Mouse (Mus musculus) naive thymus-derived CD4-positive, alpha-beta T cell, adult 5 months (primary cell): ENCODE data around the gene Xxylt1. TPM values are rescaled to one million over a fixed set of nuclear protein-coding genes. Genes with fewer than 3 reads are reported as not detected.

ENCODE experiments used
- polyA plus RNA-seq: library from polyadenylated mRNA; unstranded; fragments of 100-300 nt; shearing (Covaris generic); gene quantifications from one replicate; pipeline ENCODE4 v1.2.1, GENCODE M21; 2017

Xxylt1 gene
- 28.3 TPM for polyA plus RNA-seq

GRCm38 (mm10) chr16:31081125-31081664, at the start of gene Xxylt1:
TSS of gene Xxylt1 (minus strand) at chr16:31081432.

Other genes starting within 250 kb of the Xxylt1 start
- 39.3 TPM for gene Acap2, start 119.8 kb upstream of the Xxylt1 start, polyA plus RNA-seq
- 61.0 TPM for gene Ppp1r2, start 193.8 kb upstream of the Xxylt1 start, polyA plus RNA-seq
- not detected for gene Apod, start 233.4 kb upstream of the Xxylt1 start, polyA plus RNA-seq